Mouse (Mus musculus) urinary bladder, postnatal 10 days (tissue): ENCODE results near the gene Gbx1.
"Not testable (repeated sequence)": the region's sequence is repeated elsewhere in the genome, so short reads cannot be mapped to it uniquely, and the experiment has no call there.

Experiments used
- DNase-seq: peaks from one replicate; pipeline ENCODE4 v3.0.0; 2022; ENCODE audit warnings: low spot score

Gbx1 gene

DNA sequence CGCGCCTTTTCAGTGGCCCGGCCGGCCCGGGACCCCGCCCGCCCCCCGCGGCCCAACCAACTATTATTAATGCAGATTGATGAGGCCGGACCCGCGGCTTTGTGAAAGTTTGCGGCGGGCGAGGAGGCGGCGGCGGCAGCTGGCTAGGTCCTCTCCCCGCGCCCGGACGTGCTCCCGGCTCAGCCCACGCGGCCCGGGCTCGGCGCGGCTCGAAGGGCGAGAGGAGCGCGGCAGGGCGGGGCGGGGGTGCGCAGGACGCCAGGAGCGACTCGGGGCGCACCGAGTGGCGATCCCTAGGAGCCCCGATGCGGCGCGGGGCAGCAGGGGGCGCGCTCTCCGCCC is at the start of gene Gbx1:
Gbx1 (minus strand) TSS at position 314 of the 342 bp plus-strand sequence.
- DNase-seq, result no peak

DNA sequence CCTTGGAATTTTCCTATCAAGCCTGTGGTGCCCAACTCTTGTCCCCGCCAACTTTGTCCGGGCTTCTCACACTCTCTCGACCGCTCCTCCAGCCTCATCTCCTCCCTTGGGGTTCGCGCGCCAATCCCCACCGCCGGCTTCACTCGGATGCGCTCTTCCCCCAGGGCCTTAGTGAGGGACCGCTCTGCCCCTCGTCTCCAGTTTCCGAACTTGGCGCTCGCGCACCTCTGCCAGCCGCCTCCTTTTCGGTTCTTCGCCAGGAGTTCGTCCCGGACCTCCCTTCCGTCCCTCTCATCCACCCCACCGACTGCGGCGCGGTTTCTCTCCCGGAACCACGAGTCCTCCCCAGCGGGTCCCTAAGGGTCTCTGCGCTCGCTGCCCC is 49.8 kb upstream of the Gbx1 start:
- no peak for DNase-seq

DNA sequence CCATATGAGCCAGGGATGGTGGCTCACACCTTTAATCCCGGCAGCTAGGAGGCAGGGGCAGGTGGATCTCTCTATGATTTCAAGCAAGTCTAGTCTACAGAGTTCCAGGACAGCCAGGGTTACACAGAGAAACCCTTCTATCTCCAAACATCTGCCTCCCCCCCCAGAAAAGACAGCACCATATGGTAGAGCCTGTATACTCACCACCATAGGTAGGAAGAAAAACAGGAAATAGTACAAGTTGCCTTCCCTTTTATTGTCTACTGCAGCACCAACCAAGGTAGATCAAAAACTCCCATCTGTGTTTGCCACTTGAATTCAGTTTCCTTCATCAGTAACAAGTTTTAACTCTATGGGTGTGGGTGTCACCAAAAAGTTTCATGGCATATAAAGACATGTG is 48.9 kb upstream of the Gbx1 start:
- no peak for DNase-seq

DNA sequence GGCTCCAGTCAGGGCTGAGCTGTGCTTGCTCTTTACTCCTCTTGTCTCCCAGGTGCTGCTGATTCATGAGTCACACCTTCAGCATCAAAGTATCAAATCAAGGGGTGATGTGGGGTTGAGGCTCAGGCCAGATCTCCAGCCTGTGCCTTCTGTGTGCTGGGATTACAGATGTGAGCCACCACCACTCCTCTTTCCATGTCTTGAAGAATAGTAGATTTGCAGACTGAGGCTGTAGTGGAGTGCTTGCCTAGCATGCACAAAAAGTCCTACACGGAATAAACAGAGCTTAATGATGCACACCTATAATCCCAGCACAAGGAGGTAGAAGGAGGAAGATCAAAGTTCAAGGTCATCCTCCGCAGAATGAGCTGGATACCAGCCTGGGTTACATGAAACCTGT is 29.7 kb upstream of the Gbx1 start, which contains the start of gene 4931409K22Rik:
4931409K22Rik (minus strand) TSS at position 101 of the 400 bp plus-strand sequence.
- no peak for DNase-seq

- not testable (repeated sequence) for DNase-seq
Observed at GRCm38 (mm10) chr5:24555335-24555734, 28.3 kb upstream of the Gbx1 start.

DNA sequence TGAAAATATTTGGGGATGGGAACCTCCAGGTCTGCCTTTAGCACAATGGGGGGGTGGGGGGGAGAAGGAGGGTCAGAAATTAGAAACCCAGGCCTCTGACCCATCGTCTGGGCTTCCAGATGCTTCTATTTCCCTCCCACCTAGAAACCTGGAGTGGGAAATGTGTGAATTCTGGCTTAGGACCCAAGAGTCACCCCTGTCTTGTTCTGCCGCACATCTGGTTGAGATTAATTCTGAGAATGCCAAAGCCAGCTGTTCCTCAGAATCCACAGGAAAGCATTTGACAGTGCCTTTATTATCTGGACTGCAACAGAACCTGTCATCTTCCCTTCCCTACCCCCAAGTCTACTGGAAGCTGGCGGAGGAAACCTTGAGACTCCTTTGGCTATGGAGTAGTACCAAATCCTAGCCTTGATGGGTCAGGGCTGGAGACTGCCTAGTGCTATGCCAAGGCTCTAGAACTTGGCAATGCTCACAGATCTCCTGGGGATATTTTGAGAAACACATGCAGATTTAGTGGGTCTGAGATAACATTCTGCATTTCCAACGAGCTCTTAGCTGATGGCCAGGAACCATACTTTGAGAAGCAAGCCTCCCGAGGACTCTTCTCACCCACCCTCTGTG is 26.7 kb upstream of the Gbx1 start:
- DNase-seq, result no peak

GRCm38 (mm10) chr5:24551317-24551688 is 24.3 kb upstream of the Gbx1 start:
- no peak for DNase-seq

DNA sequence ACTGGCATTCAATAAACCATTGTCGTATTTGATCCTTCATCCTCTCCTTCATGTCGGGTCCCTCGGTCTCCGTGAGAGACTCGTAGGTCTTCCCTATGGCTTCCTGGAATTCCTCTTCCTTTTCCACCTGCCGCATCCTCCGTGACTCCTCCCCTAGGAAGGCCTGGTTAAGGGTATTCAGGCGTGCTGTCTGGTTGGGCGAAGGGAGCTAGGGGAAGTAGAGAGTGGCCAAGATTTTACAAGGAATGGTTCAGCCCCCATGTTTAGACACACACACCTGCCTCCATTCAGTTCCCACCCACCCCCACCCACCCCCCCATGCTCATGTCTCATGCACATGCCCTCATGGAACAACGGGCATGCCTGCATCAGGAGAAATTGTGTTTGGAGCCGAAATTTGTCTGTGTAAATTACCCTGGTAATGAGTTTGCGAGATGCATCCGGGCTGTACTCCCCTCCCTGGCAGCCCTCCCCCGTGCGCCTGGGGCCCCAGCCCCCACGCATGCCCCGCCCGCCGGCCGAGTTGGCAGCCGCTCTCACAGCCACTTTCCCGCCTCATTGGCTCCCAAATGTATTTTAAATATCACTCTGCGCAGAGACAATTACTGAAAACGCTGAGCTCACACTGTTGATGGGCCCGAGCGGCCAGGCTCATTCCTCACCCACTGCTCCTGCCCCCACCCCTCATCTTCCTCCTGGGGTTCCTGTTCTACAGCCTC is 23.8 kb upstream of the Gbx1 start:
- DNase-seq, result no peak

DNA sequence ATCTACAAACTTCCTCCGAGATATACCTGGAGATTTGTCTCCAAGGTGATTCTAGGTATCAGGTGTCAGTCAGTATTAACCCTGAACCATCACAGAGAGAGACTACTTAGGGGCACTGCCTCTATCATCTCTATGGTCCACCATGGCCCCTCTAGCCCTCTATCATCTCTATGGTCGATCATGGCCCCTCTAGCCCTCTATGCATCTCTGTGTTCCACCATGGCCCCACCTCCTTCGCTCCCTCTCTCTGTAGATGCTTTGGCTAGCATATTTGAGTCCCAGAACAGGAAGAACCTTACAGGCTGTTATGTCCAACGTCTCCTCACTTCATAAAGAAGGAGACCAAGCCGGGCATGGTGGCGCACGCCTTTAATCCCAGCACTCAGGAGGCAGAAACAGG is 15.6 kb upstream of the Gbx1 start:
- DNase-seq, result no peak

DNA sequence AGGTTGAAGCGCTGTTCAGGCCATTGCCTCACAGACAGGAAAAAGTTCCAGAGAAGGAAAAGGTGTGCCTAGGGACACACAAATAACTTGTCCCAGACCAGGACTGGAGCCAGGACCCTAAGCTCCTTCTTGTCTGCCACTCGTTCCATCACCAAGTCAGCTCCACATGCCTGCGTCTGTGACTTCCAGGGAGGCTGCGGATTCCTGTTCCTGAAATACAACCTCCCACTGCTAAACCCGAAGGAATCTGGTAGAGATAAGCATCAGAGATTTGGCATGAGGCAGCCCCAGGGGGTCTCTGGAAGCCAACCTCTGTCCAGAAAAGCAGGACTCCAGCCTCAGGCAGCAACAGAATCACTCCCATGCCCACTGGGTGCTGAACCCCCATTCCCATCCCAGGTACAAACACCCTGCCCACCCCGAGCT is 14.2 kb upstream of the Gbx1 start:
- no peak for DNase-seq

DNA sequence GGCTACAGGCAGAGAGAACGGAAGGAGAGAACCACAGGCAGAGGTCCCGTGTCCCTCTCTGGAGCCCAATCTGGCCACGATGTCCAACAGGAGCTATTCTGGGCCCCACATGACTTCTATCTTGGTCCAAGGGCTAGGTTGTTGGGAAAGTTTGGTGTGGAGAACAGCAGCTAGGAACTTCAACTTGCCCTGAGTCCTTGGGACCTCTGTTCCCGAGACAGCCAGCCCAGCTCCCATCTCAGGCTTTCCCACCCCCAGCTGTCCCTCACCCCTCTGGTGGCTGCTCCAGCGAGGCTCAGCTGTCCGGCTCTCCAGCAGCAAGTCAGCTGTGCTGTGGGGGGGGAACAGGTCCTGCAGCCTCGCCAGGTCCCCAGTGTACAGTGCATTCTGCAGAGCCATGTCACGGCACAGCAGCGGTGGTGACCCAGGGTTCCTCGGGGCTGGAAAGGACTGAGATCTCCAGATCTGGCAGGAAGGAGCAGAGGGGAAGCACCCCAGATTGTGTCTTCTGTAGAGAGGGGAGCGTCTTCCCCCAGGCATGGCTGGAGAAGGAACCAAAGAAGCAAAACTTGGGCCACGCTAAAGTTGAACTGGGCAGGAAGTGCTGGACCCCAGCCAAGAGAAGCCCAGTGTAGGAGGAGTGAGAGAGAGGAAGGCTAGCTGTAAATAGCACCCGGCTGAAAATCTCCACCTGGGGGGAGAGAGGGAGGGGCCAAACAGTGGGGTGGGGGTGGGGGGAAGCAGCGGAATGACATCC is 13.6 kb upstream of the Gbx1 start, which contains the start of gene Asb10:
Asb10 (minus strand) TSS at position 592 of the 757 bp plus-strand sequence.
- no peak for DNase-seq

GRCm38 (mm10) chr5:24539571-24540296 is 12.7 kb upstream of the Gbx1 start:
- no peak for DNase-seq

DNA sequence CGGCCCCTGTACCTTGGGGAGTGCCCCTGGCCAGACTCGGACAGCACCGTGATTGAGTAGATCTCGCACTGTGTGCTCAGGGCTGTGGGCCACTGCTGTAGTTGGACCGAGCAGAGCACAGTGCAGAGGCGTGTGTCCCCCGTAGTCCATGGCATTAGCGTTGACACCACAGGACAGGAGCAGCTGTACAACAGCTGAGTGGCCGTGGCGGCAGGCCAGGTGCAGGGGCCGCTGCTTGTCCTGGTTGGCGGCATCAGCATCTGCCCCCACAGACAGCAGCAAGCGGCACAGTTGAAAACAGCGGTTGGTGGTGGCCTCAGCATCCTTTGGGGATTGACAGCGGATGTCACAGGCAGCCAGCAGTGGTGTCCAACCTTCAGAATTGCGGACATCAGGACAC is 10.6 kb upstream of the Gbx1 start:
- no peak for DNase-seq

- no peak for DNase-seq
Observed at GRCm38 (mm10) chr5:24536511-24536910, 9.5 kb upstream of the Gbx1 start.

DNA sequence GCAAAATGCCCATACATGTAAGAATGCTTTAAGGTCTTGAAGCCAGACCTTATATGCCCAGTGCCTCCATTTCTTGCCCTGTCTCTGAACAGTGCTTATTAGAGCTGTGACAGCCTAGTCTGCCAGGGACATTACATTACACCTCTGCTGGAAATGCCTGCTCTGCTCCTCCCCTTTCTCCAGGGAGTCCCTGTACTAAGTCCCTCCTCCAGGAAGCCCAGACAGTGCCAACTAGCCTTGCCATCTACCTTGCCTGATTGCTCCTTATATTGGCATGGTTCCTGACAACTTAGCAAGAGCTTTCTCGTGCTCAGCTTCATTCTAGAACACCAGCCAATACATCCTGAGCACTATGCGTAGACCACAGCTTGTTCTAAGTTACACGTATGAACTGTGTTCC is 8.7 kb upstream of the Gbx1 start:
- DNase-seq, result no peak

DNA sequence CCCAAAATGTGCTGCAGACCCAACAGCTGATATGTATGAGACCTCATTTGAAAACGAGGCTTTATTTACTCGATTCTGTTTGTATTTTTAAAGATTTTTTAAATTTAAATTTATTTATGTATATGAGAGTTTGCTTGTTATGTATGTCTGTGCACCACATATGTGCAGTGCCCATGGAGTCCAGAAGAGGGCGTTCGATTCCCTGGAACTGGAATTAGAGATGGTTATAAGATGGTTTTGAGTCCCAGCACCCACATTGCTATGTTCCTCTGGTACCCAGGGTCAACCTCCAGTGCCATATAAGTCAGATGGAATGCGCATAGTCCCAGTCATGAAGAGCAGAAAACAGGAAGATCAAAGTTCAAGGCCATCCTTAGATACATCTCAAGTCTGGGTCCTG is 7.3 kb upstream of the Gbx1 start:
- no peak for DNase-seq

DNA sequence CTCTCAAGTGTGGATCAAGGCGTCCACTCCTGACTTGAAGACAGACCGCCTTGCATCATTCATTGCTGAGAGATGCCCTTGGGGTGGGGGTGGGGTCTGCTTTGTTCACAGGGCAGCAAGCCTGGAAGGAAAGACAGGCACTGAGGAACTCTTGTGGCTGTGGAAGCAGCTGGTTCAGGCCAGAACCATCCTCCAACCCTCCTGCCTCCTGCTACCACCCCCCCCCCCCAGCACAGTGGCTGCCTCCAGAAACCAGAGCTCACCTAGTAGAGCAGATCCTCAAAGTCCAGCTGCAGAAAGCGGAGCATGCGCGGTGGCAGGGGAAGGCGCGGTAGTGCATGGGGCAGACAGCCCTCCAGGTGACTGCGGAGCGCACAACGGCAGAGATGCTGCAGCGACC is 6.4 kb upstream of the Gbx1 start:
- no peak for DNase-seq

- DNase-seq, result peak; percentile 63
Observed at GRCm38 (mm10) chr5:24530042-24530689, 3.2 kb upstream of the Gbx1 start.

DNA sequence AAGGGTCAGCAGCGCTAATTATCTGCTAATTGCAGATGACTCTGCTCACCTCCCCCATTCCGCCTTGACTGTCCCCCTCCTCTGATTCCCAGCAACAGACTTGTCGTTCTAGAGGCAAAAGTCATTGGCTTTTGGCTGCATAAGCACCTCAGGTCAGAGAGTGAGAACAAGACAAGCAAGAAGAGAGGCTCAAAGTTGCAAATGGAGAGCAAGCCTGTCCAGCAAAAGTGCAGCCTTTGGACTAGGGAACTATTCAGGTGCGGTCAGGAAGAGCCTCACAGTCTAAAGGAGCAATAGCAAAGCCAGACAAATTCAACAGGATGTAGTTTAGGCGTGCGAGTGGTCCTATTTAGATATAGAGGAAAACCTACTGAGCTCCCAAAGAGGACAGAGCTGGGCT is 778 bp upstream of the Gbx1 start:
- DNase-seq, result no peak

DNA sequence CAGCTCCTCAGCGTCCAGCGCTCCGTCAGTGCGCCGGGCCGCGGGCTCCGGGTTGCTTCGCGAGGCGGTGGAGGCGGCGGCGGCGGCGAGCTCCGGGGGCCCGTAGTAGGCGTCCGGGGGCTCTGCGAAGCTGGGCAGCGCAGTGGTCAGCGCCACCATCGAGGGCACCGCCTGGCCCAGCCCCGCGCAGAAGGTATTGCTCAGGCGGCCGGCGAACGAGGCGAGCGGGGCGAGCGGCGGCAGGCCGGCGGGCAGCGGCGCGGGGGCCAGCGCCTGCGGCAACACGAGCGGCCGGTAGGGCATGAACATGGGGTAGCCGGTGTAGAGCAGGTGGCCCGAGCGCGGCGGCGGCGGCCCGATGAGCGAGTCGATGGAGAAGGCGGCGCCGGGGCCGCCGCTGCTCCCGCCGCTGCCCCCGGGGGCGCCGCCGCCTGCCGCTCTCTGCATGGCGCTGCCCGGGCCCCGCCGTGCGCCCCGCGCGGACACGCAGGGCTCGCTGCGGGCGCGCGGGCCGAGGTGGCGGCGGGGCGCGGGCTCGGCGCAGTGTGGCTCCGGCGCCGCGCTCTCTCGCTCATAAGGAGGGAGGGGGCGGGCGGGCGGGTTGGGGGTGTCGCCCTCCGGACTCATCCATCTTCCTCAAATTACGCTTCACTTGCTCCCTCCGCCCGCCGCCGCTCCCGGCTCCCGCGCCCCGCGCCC is 663 bp downstream of the Gbx1 start:
- DNase-seq, result no peak
